Mouse (Mus musculus) left cerebral cortex, adult 18-20 months (tissue): ENCODE data around the gene Aldh3a2. TPM values are rescaled to one million over a fixed set of nuclear protein-coding genes. Genes with fewer than 3 reads are reported as not detected.

Source experiments
- DNase-seq, 2 experiments: peaks; one replicate each; pipeline ENCODE4 v3.0.0; 2021 to 2022; ENCODE audit warnings: low spot score in 2 of 2, mixed read lengths in 1 of 2
- total RNA-seq, 2 experiments: library from RNA; stranded (reverse); gene quantifications; 2 replicates each; pipeline ENCODE4 v1.2.3; 2021

Gene Aldh3a2
- total RNA-seq, 2 experiments from 2014 or later = 50.8 to 54.9 TPM

DNA sequence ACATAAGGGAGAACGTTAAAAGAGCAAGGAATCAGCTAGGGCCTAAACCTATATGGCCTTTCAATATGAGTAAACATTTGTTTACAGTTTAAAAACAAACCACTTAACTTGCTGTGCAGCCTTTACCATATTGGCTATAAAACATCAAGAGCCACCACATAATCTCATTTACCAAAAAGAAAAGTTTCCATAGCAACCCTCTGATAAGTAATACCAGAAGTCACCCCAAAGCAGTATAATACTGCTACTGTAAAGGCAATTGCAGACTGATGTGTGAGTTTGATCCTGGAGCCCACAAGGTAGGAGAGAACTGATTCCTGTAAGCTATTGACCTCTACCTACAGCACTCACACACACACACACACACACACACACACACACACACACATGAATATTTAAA is 7.2 kb upstream of the Aldh3a2 start:
- DNase-seq = no peak

DNA sequence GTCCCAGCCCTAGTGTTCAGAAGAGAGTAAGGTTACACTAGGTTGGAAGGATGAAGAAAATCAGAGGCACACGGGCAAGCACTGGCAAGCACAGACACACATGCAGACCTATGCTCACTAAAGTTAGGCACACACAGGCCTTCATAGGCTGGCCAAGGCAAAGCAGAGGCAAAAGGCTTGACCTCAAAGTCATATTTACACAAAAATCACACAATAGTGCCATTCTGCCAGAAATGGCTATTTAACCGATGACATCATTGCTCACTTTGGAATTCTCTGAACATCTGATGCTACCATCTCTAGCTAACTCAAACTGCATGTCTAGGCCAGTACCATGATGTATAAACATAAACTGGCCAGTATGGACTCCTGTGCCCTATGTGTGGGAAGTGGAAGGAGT is 6.7 kb upstream of the Aldh3a2 start:
- no peak for DNase-seq

DNA sequence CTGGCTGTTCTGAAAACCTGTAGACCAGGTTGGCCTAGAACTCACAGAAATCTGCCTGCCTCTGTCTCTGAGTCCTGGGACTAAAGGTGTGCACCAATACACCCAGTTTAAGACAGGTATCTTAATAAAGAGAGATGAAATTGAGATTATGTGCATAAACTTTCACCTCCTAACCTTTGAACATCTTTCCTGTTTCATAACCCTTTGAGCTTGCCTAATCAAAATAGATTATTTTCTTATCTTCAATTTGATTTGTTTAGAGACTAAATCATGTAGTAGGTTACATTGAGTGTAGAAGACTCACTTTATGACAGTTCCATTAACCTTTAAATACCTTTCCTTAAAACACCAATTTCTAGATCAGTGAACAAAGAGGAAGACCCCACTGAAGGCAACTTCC is 4.3 kb upstream of the Aldh3a2 start:
- no peak for DNase-seq

DNA sequence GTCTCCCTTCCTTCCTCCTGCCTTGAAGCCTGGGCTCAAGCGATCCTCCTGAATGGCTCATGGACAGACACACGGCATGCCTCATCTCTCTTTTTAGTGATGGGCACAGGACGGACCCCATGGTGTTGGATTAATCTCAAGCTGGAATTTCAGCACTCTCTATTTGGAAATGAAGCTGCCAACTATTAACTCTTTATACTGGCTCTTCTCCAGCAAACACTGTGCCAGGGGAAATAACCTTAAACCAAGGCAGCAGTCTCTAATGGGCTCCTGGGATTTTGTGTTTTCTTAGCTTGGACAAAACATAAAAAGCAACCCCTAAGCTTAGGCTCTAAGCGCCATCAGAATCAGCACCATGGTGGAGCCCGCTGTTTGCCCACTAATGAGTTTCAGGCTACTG is 3.1 kb upstream of the Aldh3a2 start:
- DNase-seq = no peak

DNA sequence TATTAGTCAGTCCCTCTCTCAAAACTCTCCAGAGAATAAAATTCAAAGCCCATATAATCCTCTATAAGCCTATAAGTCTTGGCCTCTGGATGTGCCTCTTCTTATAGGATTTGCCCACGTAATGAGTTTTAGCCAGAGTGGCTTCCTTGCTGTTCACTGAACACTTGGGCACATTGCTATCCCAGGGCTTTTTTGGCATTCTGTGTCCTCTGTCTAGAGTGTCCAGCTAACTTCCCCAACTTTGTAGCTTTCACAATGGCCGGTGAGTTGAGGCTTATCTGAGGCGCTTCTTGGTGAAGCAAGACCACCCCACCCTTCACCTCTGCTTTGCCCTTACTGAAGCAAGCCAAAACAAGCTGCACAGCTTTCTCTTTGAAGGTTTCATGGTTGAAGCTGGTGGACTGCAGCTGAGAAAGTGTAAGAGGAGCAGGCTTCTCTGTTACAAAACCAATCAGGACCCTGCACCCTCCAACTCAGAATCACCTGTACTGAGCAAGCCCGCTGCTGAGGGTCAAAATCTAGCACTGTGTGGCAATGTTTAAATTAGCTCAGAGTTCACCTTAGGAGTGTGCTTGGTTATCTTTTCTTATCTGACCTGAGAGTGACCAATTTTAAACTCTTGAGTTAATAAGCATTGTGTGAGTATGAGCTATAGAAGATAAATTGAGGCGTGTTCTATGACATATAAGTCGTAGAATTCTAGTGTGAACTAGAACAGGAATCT is 1.5 kb upstream of the Aldh3a2 start:
- DNase-seq = no peak

DNA sequence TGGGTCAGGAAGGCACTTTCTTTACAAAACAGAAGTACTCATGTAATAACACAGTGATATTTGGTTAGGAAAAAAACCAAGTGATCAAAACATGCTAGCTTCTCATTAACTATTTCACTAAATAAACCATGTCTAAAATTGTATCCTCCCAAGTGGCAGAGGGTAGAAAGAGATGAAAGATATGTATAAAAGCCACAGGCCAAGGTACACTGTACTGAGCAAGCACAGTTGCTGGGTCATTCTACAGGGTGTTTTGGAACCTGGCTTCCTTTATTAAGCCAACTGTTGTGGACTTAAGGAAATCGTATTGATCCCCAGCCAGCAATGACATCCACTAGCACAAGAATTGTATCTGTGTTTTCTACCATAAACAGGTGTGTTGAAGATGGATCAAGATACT is 3.4 kb downstream of the Aldh3a2 start:
- no peak for DNase-seq

DNA sequence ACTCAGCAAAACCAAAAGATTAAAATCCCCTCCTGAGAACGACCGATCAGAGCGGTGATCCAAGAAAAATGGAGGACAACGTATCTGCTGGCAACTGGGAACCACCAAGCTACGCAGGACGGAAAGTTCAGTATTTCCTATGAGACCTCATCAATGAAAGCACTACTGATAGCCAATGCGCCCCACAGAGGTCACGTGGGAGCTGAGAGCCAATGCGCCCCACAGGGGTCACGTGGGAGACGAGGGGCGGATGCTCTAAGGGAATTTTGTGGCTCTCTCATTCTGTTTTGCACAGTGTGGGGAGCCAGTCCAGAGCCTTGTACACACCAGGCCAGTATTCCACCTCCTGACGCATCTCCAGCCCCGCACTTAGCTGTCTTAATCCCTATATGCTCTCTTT is 4.7 kb downstream of the Aldh3a2 start:
- no peak for DNase-seq

DNA sequence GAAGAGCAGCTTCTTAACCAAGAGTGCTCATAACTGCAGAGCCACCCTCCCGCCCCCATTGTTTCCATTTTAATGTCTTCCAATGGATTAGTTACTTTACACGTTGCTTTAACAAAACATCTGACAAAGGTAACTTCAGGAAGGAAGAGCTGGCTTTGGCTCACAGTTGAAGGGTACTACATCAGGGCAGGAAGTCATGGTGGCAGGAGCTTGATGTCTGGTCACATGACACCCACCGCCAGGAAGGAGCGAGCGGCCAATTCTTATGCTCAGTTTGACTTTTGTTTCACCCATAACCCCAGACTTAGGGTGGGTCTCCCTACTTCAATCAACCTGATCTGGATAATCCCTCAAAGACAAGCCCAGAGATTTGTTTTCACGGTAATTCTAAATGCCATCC is 8.2 kb downstream of the Aldh3a2 start:
- DNase-seq = no peak

DNA sequence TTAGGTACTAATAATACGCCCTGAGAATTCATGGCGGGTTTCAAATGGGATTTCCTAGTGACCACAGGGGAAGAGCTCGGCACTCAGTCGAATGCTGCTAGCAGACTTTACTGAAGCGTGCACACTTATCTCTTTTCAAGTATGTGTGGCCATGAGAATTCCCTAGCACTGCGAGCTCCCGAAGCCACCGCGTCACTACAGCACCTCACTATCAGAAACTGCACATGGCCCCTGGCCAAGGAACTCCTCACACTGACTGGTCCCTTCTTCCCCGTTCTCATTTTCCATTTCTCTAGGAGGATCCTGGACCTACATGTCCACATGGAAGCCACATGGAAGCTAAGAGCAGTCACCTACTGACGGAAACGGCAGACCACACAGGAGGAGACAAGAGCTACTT is 14.5 kb downstream of the Aldh3a2 start:
- DNase-seq = no peak

DNA sequence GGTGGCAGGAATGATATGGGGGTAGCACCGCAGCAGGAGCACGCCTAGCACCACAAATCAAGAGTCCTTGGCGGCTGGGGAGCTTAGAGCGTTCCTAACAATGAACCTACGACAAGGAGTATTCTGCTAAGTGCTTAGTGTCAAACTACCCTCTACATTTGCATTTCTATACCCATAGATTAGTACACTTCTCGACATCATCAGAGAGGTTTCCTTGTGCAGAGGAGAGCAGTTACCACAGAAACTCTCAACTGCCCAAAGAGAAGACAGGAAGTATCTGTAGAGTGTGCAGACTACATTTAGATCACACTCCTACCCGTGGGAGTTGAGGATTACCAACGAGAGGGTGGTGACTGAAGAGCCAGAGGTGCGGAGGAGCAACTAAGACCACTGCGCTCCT is 15.5 kb downstream of the Aldh3a2 start:
- DNase-seq = no peak

DNA sequence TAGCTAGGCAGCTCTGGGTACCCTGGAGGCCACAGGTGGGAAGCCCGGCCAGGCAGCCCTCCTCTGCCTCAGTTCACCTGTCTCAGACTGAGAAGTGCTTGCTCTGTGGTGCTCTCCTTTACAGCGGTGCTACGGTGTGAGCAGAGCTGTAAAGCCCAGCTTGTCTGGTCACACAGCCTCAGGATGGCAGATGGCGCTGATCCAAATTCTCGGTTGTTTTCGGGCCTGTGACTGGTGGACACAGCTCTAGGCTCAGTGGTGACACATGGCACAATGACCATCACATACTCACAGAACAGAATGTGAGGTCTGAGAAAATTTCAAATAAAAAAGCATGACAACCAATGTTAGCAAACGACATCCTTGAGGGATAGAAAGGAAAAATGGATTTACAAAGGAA is 22.9 kb downstream of the Aldh3a2 start:
- DNase-seq = no peak

DNA sequence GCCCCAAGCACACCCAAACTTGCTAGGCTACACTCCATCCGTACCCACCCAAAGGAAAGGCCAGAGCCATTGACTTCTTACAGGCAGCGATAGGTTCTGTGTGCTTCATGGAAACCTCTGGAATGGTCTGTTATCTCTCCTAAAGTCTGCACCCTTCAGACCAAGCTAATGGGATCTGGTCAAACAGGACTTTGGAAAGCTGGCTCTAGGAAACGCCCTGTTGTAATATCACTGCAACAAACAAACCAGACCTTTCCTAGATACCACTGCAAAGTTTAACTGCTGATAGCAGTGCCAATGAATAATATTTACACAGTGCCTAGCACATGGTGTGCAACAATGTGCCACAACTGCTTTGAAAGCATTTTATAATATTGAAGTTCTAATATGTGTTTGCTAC is 31.2 kb downstream of the Aldh3a2 start:
- DNase-seq = no peak

DNA sequence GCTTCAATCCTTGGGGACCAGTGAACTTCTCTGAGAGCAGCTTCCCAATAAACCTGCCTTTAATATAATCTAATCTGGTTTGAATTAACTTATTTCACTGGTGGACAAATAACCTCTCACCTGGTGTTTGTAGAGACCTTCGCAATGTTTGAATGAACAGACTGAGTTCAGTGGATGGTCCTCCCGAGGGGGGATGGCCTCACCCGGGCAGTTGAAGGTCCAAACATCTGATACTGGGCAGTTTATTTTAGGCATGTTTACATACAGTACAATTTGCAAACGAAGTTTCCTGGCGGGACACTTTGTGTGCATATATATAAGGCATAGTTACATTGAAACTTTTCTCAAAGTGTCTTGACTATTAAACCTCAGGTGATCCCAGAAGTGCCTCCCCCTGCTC is 33.1 kb downstream of the Aldh3a2 start:
- DNase-seq = no peak

DNA sequence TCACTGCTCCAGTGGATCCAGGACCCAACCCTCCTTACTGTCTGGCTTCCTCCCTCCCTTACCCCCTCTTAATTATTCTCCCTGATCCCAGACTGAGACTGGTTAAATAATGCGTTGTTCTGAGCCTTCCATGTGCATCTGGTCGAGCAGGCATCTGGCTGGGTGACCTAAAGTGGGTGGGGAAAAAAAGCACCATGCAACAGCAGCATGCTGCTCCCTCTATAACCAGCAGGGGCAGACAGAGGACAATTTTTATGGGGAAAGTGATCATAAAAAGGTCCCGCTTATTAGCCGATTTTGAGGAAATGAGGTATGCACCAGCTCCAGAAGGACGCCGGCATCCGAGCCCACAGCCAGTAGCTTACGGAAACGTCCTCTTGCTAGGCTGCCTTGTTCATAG is 35.9 kb downstream of the Aldh3a2 start:
- DNase-seq = peak; percentile 42 to 46

DNA sequence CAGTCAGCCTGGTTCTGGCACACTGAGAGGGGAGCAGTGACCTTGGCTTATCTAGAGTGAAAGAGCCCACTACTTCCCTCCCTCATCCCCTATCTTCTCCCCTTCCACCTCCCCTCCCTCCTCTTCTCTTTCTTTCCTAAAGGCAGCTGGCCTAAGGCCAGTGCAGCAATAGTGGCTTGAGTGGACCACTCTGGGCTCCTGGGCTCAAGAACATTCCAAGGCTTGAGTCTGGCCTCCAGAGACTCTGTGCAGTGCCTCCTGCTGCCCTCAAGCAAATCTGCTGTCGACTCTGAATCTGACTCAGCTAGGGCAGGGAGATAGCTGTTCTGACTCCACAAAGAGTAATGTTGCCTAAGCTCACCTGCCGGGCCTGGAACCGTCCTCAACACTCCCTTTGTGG is 38.9 kb downstream of the Aldh3a2 start:
- DNase-seq = no peak

DNA sequence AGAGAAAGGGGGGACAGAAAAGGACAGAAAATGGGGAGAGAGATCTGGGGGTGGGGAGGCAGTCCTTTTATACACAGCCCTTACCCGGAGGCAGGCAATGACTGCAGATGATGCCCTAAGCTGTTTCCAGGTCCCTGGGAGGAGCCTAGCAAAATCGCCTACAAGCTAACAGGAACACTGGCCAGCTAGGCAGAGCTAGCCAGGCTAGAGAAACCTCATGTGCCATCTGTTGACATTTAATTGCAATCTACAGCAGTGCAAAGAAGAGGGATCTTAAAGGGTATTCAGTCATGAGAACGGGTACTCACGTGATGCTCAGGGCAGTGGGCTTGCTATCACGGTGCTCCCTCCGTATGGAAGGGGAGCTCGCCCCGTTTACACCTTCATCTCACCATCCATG is 39.4 kb downstream of the Aldh3a2 start:
- no peak for DNase-seq

DNA sequence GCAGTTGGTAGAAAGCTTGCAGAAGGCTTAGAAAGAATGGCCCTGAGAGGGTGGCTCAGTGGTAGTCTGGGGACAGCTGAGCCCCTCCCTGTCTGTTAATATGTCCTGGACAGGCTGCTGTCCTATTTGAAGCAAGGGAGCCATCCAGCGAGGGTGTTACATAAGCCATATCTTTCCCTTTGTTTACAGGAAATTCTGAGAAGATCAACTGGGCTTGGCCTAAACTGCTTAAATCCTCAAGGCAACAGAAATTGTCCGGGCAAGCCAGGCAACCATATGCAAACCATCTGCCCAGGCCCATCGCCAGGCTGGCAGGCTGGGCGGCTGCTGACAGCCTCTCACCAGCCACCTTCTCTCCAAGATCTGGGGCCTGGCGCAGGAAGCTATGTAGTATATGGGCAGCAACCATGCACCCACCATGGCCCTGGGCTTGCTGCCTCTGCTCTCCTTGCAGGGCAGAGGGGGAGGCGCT is 41.3 kb downstream of the Aldh3a2 start:
- peak; percentile 61 to 67 for DNase-seq

DNA sequence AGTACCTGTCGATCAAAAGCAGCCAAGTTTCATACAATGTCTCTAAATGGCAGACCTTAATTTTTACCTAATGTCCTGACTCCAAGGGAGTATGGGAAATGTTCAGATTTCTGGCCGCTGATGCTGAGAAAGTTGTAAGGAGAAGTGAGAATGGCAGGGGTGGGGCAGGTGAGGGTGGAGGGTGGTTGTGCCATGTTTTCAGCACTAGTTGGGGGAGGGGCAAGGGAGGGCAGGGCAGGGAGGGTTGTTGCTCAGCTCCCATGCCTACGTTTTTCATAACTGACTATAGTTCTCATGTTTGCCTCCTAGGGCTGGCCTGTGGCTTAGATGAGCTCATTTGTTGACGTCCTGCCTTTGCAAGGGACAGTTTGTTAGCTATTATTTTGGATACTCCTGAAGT is 41.8 kb downstream of the Aldh3a2 start:
- no peak for DNase-seq

DNA sequence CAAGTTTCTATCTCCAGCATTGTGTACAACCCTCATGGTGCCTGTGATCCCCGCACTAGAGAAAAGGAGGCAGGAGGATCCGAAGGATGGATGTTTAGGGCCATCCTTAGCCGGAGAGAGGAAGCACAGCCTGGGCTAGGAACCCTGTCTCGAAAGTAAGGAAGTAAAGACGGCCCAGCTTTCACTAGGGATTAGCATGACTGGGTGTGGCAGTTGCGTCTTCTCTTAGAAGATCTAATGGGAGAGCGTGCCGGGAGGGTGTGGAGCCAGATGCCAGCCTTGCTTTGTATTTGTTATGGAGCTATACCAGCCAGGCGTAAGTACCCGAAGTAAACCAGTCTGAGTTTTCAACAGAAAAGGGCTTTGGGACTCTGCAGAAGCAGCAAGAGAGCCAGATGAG is 42.4 kb downstream of the Aldh3a2 start:
- no peak for DNase-seq

DNA sequence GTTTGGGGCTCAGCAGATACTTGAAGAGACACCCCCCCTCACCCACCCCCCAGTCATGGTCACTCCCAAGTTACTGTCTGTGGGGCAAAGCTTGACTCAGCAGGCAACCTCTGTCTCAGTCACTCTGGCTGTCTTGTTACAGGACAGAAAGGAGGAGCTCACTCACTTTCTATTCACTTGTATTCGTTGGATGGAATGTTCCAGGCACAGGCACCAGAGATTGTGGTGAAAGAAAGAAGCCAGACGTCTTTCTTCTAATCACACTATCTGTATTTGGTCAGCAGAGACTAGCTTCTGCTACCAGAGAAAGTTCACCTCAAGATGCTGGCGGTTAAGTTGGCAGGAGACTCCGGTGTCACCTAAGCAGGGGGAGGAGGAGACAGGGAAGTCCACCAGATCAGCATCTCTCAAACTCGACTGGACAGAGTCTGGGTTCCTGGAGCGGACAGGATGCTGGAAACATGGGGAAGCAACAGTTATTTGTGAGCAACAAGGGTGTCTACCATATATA is 43.0 kb downstream of the Aldh3a2 start:
- DNase-seq = no peak

DNA sequence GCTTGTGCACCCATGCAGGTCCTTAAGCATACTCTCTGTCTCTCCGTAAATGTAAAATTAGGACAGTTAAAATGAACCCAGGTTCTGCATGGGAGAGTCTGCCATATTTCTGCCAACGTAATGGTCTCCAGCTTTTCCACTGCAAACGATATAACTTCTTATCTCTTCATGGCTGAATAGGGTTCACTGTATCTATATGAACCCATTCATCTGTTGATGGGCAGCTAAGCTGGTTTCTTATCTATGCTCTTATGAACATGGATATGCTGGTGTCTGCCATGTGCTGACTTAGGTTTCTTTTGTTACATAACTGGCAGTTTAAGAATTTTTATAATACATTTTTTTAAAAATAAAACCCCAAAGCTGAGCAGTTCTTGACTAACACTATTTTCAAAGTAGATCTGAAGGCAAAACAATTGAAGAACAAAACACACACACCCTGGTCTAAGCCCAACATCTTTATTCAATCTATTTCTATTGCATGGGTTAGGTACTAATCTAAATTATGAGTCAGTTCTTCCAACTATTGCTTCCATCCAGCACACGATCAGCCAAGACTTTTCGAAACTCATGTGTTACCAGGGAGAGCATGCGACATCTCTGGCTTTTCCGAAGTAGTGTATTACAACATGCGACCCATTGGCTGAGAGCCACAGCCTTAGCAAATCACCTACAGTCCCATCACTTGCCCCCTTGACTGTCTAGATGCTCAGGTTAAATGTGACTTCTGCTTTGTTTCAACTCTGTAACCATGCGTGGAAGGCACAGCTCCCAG is 44.1 kb downstream of the Aldh3a2 start:
- no peak for DNase-seq

DNA sequence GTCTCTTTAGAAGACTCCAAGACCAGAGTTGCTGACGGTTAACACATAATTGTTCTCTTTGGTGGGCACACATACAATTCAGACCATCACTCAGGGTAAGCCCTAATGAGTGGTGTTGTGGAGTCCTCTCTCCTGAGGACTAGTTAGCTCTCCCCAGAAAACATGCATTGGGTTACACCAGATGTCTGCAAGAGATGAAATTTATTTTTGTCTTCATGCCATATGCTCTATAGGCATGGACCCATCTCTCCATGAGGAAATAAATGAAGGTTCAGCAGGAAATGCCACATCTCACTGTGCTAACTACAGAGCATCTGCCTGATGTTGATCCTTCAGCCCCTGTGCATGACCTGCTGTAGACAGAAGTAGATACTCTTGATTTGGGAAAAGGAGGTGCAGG is 45.3 kb downstream of the Aldh3a2 start:
- no peak for DNase-seq
